Mouse (Mus musculus) hindbrain, postnatal 0 days (tissue): ENCODE results near the gene Tenm3. TPM values are rescaled to one million over a fixed set of nuclear protein-coding genes. Genes with fewer than 3 reads are reported as not detected.

ENCODE experiments used
- ATAC-seq: fragments of 200-750 bp; cut with Nextera tagmentation; 2 replicates; pipeline ENCODE4 v1.8.0; 2017; ENCODE audit warnings: mild to moderate bottlenecking, moderate TSS enrichment, moderate library complexity
- DNase-seq: peaks from one replicate; pipeline ENCODE4 v3.0.0-alpha.2; 2015; ENCODE audit warnings: low spot score
- H3K27ac ChIP-seq: fragments of 300-500 bp; sonication (generic); 2 replicates; pipeline ENCODE4 v1.5.1; 2014; ENCODE audit warnings: mild to moderate bottlenecking
- H3K27me3 ChIP-seq: fragments of 300-500 bp; sonication (generic); 2 replicates; pipeline ENCODE4 v1.6.1; 2014; ENCODE audit warnings: low read length, mixed read lengths; ENCODE audit not compliant: insufficient read depth
- H3K36me3 ChIP-seq: fragments of 300-500 bp; sonication (generic); 2 replicates; pipeline ENCODE4 v1.6.1; 2014; ENCODE audit warnings: low read length, mixed read lengths; ENCODE audit not compliant: insufficient read depth
- H3K4me1 ChIP-seq: fragments of 300-500 bp; sonication (generic); 2 replicates; pipeline ENCODE4 v1.6.1; 2014; ENCODE audit warnings: antibody characterized with exemption, low read length, mixed read lengths; ENCODE audit not compliant: insufficient read depth
- H3K4me2 ChIP-seq: fragments of 300-500 bp; sonication (generic); 2 replicates; pipeline ENCODE4 v1.6.1; 2014; ENCODE audit warnings: low read depth, mild to moderate bottlenecking, low read length, moderate library complexity, mixed read lengths
- H3K4me3 ChIP-seq: fragments of 300-500 bp; sonication (generic); 2 replicates; pipeline ENCODE4 v1.5.1; 2014; ENCODE audit warnings: low read length
- H3K9ac ChIP-seq: fragments of 300-500 bp; sonication (generic); replicated peaks from 2 replicates; pipeline ENCODE4 v1.6.1; 2014; ENCODE audit warnings: mild to moderate bottlenecking, low read length, moderate library complexity, mixed read lengths
- H3K9me3 ChIP-seq: fragments of 300-500 bp; sonication (generic); 2 replicates; pipeline ENCODE4 v1.6.1; 2016; ENCODE audit warnings: low read length, mixed read lengths
- CTCF ChIP-seq: IDR thresholded peaks from 2 replicates; pipeline ENCODE4 v1.5.1; 2016; ENCODE audit warnings: antibody characterized with exemption, control low read depth, low read depth
- WGBS: fragments of 180-500 bp; shearing (Covaris S2); extraction: QIAGEN DNeasy Blood & Tissue Kit; methylation state at CpG from one replicate; pipeline ENCODE4 v1.1.7; 2014; 5-methylcytosine and 5-hydroxymethylcytosine counted together
- polyA plus RNA-seq: library from polyadenylated mRNA; unstranded; fragments of >200 nt; fragmentation: Nextera tagmentation; extraction: Ambion mirVana; gene quantifications from 2 replicates; pipeline ENCODE4 v1.2.1, GENCODE M21; 2015
- total RNA-seq: library from RNA; depleted of rRNA; stranded (reverse); fragments of >200 nt; gene quantifications from 2 replicates; pipeline ENCODE4 v1.2.3, GENCODE M21; 2014

Tenm3 gene
- total and polyA plus RNA-seq, 2 experiments from 2014 or later: 21.3 to 151 TPM

DNA sequence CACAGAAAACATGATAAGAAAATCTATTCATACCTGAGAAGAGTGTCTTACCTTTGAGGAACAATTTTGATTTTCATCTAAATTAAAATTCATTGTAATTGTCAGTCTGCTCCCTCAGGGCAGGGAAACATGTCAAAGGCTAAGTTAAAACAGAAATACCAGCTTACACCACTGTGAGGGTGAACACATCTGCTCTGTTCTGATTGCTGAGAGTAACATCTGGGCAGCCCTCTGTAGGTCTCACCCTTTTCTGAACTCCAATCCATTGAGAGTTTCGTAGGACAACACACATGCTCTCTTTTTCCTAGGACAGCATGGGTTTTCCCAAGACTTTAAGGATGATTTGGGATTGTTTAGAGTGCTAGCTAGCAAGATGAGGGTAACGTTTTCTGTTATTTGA, 8.0 kb downstream of the Tenm3 start:
- Histone ChIP-seq H3K9me3 (no peaks in the 10 kb centered on the region), H3K9ac (no peak overlapping the region), H3K36me3 (no peaks in the 10 kb centered on the region), H3K27me3 (0 out of 2 replicates have a peak, but pooled peaks cover 7% of the 10 kb centered on the region), H3K4me3 (no peak overlapping the region), H3K4me1 (no peaks in the 10 kb centered on the region), H3K27ac (no peak overlapping the region), H3K4me2 (no peak overlapping the region)
- 85% methylated on average over 2 of the region's 2 CpGs for WGBS
- DNase-seq (no peak), ATAC-seq (no peak)
- TF ChIP-seq CTCF: no peak

DNA sequence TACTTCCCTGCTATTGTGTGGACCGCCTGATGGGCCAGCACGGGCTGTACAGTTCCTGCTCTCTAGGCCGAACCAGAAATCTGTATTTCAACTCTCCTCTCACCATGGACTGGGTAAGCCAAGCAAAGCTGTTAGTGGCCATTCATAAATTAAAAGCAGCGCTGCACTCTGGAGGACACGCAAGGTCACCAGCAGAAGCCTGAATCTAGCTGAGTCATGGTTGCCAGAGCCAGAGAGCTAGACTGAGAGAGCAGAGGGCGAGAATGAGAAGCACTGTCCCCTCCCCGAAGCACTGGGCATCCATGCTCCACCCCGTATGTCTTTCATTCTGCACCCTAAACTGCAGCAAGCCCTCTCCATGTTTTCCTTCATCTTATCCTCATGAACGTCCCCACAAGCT, 16.3 kb downstream of the Tenm3 start:
- no peak overlapping the region for H3K4me3 ChIP-seq
- H3K9me3 ChIP-seq: no peaks in the 10 kb centered on the region
- TF ChIP-seq CTCF: no peak
- WGBS: 71% methylated on average over 9 of the region's 9 CpGs
- ATAC-seq (no peak), DNase-seq (no peak)
- no peak overlapping the region for H3K9ac ChIP-seq
- no peak overlapping the region for H3K4me2 ChIP-seq
- no peaks in the 10 kb centered on the region for H3K36me3 ChIP-seq
- H3K4me1 ChIP-seq: no peaks in the 10 kb centered on the region
- H3K27ac ChIP-seq: no peak overlapping the region
- no peaks in the 10 kb centered on the region for H3K27me3 ChIP-seq

DNA sequence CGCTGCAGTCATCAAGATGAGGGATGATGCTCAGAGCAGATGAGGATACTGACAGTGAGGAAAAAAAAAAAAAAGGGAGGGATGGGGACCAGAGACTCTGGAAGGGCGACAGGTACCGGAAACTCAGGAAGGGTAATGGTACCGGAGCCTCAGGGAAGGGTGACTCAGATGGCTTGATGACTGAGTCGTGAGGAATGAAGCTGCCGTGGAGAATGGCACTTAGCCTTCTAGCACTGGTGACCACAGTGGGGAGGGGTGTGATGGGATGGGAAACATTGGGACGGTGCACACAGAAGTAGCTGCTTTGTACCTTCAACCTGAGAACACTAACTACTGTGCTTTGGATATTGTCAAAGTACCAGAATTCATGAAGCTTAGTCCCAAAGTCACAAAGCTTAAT, 18.1 kb downstream of the Tenm3 start:
- Histone ChIP-seq H3K4me1 (no peaks in the 10 kb centered on the region), H3K4me2 (no peak overlapping the region), H3K4me3 (no peak overlapping the region), H3K9ac (no peak overlapping the region), H3K36me3 (no peaks in the 10 kb centered on the region), H3K27ac (no peak overlapping the region), H3K27me3 (no peaks in the 10 kb centered on the region), H3K9me3 (no peaks in the 10 kb centered on the region)
- ATAC-seq (no peak), DNase-seq (no peak)
- 95% methylated on average over 7 of the region's 7 CpGs for WGBS
- no peak for TF ChIP-seq CTCF

- Histone ChIP-seq H3K9me3 (no peaks in the 10 kb centered on the region), H3K9ac (no peak overlapping the region), H3K27ac (no peak overlapping the region), H3K36me3 (no peaks in the 10 kb centered on the region), H3K27me3 (no peaks in the 10 kb centered on the region), H3K4me1 (no peaks in the 10 kb centered on the region), H3K4me3 (no peak overlapping the region), H3K4me2 (no peak overlapping the region)
- ATAC-seq (no peak), DNase-seq (no peak)
- TF ChIP-seq CTCF: no peak
- WGBS: 84% methylated on average over 4 of the region's 4 CpGs
These were observed 21.5 kb downstream of the Tenm3 start for GRCm38 (mm10) chr8:48822291-48822690.

GRCm38 (mm10) chr8:48819962-48820361, 23.8 kb downstream of the Tenm3 start:
- no peak for ATAC-seq
- Histone ChIP-seq H3K9ac (no peak overlapping the region), H3K4me2 (no peak overlapping the region), H3K36me3 (no peaks in the 10 kb centered on the region), H3K4me3 (no peak overlapping the region), H3K9me3 (no peaks in the 10 kb centered on the region), H3K27ac (no peak overlapping the region), H3K27me3 (no peaks in the 10 kb centered on the region), H3K4me1 (no peaks in the 10 kb centered on the region)
- 46% methylated on average over 6 of the region's 6 CpGs for WGBS
- no peak for DNase-seq
- TF ChIP-seq CTCF: no peak

GRCm38 (mm10) chr8:48819348-48819747, 24.4 kb downstream of the Tenm3 start:
- Histone ChIP-seq H3K27ac (no peak overlapping the region), H3K9me3 (no peaks in the 10 kb centered on the region), H3K4me1 (no peaks in the 10 kb centered on the region), H3K9ac (no peak overlapping the region), H3K27me3 (no peaks in the 10 kb centered on the region), H3K4me2 (no peak overlapping the region), H3K36me3 (no peaks in the 10 kb centered on the region), H3K4me3 (no peak overlapping the region)
- TF ChIP-seq CTCF: no peak
- ATAC-seq (no peak), DNase-seq (no peak)
- 61% methylated on average over 5 of the region's 5 CpGs for WGBS

DNA sequence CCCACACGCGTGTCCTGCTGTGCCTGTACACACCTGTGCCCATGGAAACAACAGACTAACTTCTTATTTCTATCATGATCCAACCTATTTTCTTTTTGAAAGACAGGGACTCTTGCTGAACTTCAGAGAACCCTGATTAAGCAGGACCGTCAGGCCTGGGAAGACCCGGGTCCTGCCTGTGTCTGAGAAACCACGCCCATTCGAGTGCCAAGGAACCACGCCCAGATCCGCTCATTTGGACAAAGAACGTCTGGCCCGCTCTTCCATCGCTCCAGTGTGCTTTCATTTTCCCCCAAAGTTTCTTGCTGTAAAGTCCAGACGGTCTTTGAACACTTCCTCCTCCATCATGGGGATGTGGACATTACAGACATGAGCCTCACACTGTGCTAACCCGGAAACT, 26.8 kb downstream of the Tenm3 start:
- Histone ChIP-seq H3K9ac (no peak overlapping the region), H3K27me3 (no peaks in the 10 kb centered on the region), H3K4me1 (no peaks in the 10 kb centered on the region), H3K36me3 (no peaks in the 10 kb centered on the region), H3K4me3 (no peak overlapping the region), H3K27ac (no peak overlapping the region), H3K9me3 (no peaks in the 10 kb centered on the region), H3K4me2 (no peak overlapping the region)
- TF ChIP-seq CTCF: no peak
- DNase-seq (no peak), ATAC-seq (no peak)
- 66% methylated on average over 13 of the region's 13 CpGs for WGBS
